Mouse (Mus musculus) MEL (cell line): ENCODE data around the gene Fam241a. TPM values are rescaled to one million over a fixed set of nuclear protein-coding genes. Genes with fewer than 3 reads are reported as not detected.
A peak's percentile ranks its signal among the peaks of the same experiment; 100 is the strongest.

Experiments used
- DNase-seq: peaks from one replicate; pipeline ENCODE4 v3.0.0; 2011; ENCODE audit warnings: low read depth, low spot score
- H3K27ac ChIP-seq: 2 replicates; pipeline ENCODE4 v1.5.1; 2012; ENCODE audit warnings: low read depth, mild to moderate bottlenecking, control low read depth, low read length, moderate library complexity; ENCODE audit not compliant: control insufficient read depth
- H3K27me3 ChIP-seq, 2 experiments: fragments of 150-350 bp in 1 of 2; sonication (generic) in 1 of 2; 2 replicates each; pipeline ENCODE4 v1.6.1; 2012; ENCODE audit warnings: low read length in 2 of 2, mild to moderate bottlenecking in 2 of 2, improper control_type of control experiment in 1 of 2, moderate library complexity in 1 of 2; ENCODE audit not compliant: insufficient read depth in 2 of 2, control insufficient read depth in 1 of 2
- H3K36me3 ChIP-seq, 2 experiments: 2 replicates each; pipeline ENCODE4 v1.6.1; 2012 to 2014; ENCODE audit warnings: low read length in 2 of 2, improper control_type of control experiment in 1 of 2, inconsistent platforms in 1 of 2, mild to moderate bottlenecking in 1 of 2; ENCODE audit not compliant: insufficient read depth in 2 of 2, control insufficient read depth in 1 of 2
- H3K4me1 ChIP-seq, 2 experiments: fragments of 150-350 bp in 1 of 2; sonication (generic) in 1 of 2; 2 replicates each; pipeline ENCODE4 v1.6.1; 2012; ENCODE audit warnings: low read length in 2 of 2, improper control_type of control experiment in 1 of 2, mild to moderate bottlenecking in 1 of 2; ENCODE audit not compliant: insufficient read depth in 2 of 2, control insufficient read depth in 1 of 2
- H3K4me3 ChIP-seq, 2 experiments: fragments of 150-350 bp in 1 of 2; sonication (generic) in 1 of 2; 2 replicates each; pipeline ENCODE4 v1.5.1; 2012; ENCODE audit warnings: low read depth in 2 of 2, low read length in 2 of 2, mild to moderate bottlenecking in 2 of 2, moderate library complexity in 2 of 2, control low read depth in 1 of 2, improper control_type of control experiment in 1 of 2; ENCODE audit not compliant: control insufficient read depth in 1 of 2, insufficient read depth in 1 of 2
- H3K79me2 ChIP-seq: 2 replicates; pipeline ENCODE4 v1.6.1; 2012; ENCODE audit warnings: mild to moderate bottlenecking, low read length, moderate library complexity; ENCODE audit not compliant: control insufficient read depth, poor library complexity, insufficient read depth
- H3K9ac ChIP-seq: 2 replicates; pipeline ENCODE4 v1.6.1; 2012; ENCODE audit warnings: low read depth, mild to moderate bottlenecking, control low read depth, low read length, moderate library complexity; ENCODE audit not compliant: control insufficient read depth, poor library complexity, severe bottlenecking
- H3K9me3 ChIP-seq: fragments of 150-350 bp; sonication (generic); replicated peaks from 2 replicates; pipeline ENCODE4 v1.6.1; 2012; ENCODE audit warnings: mild to moderate bottlenecking, low read length, improper control_type of control experiment, moderate library complexity; ENCODE audit not compliant: insufficient read depth
- BHLHE40 ChIP-seq: IDR thresholded peaks from 2 replicates; pipeline ENCODE4 v1.6.1; 2012; ENCODE audit warnings: low read depth, mild to moderate bottlenecking, inconsistent platforms, low read length, improper control_type of control experiment, borderline replicate concordance
- CHD2 ChIP-seq: IDR thresholded peaks from 2 replicates; pipeline ENCODE4 v1.6.1; 2011; ENCODE audit warnings: low read length, improper control_type of control experiment
- CTCF ChIP-seq, 3 experiments: IDR thresholded peaks in 2 of 3; conservative IDR thresholded peaks in 1 of 3; 2 replicates each; pipeline ENCODE4 v1.5.1; 2011 to 2012; ENCODE audit warnings: low read length in 3 of 3, low read depth in 2 of 3, mild to moderate bottlenecking in 2 of 3, improper control_type of control experiment in 1 of 3, inconsistent platforms in 1 of 3, mixed read lengths in 1 of 3, moderate library complexity in 1 of 3; ENCODE audit not compliant: control insufficient read depth in 1 of 3, insufficient read depth in 1 of 3, poor library complexity in 1 of 3, severe bottlenecking in 1 of 3
- ELF1 ChIP-seq: IDR thresholded peaks from 2 replicates; pipeline ENCODE4 v1.6.1; 2014; ENCODE audit warnings: low read depth, mild to moderate bottlenecking, inconsistent platforms, low read length, improper control_type of control experiment, moderate library complexity
- EP300 ChIP-seq, 2 experiments: IDR thresholded peaks; 2 replicates each; pipeline ENCODE4 v1.6.1; 2011; ENCODE audit warnings: improper control_type of control experiment in 2 of 2, low read length in 2 of 2, low read depth in 1 of 2, mild to moderate bottlenecking in 1 of 2
- ETS1 ChIP-seq: IDR thresholded peaks from 2 replicates; pipeline ENCODE4 v1.6.1; 2012; ENCODE audit warnings: low read depth, mild to moderate bottlenecking, inconsistent platforms, low read length, improper control_type of control experiment, moderate library complexity
- GABPA ChIP-seq: IDR thresholded peaks from 2 replicates; pipeline ENCODE4 v1.6.1; 2012; ENCODE audit warnings: low read depth, mild to moderate bottlenecking, inconsistent platforms, low read length, improper control_type of control experiment, moderate library complexity
- GATA1 ChIP-seq: IDR thresholded peaks from 2 replicates; pipeline ENCODE4 v1.6.1; 2011; ENCODE audit warnings: low read depth, low read length, improper control_type of control experiment
- JUND ChIP-seq: IDR thresholded peaks from 2 replicates; pipeline ENCODE4 v1.6.1; 2011; ENCODE audit warnings: low read depth, mild to moderate bottlenecking, improper control_type of control experiment, low read length
- KAT2A ChIP-seq: conservative IDR thresholded peaks from 2 replicates; pipeline ENCODE4 v1.6.1; 2012; ENCODE audit warnings: low read depth, low read length, improper control_type of control experiment, inconsistent platforms
- MAFK ChIP-seq: IDR thresholded peaks from 2 replicates; pipeline ENCODE4 v1.6.1; 2011; ENCODE audit warnings: low read depth, mild to moderate bottlenecking, low read length, improper control_type of control experiment, borderline replicate concordance
- MAX ChIP-seq: IDR thresholded peaks from 2 replicates; pipeline ENCODE4 v1.6.1; 2011; ENCODE audit warnings: low read length, improper control_type of control experiment
- MAZ ChIP-seq: IDR thresholded peaks from 2 replicates; pipeline ENCODE4 v1.6.1; 2012; ENCODE audit warnings: low read depth, mild to moderate bottlenecking, inconsistent platforms, low read length, improper control_type of control experiment
- MEF2A ChIP-seq: IDR thresholded peaks from 2 replicates; pipeline ENCODE4 v1.6.1; 2014; ENCODE audit warnings: low read depth, mild to moderate bottlenecking, inconsistent platforms, low read length, improper control_type of control experiment; ENCODE audit not compliant: poor library complexity, insufficient replicate concordance, severe bottlenecking; ENCODE audit errors: extremely low read depth
- MXI1 ChIP-seq: IDR thresholded peaks from 2 replicates; pipeline ENCODE4 v1.6.1; 2011; ENCODE audit warnings: mild to moderate bottlenecking, low read depth, low read length, improper control_type of control experiment
- MYB ChIP-seq: IDR thresholded peaks from 2 replicates; pipeline ENCODE4 v1.6.1; 2011; ENCODE audit warnings: mild to moderate bottlenecking, low read depth, low read length, improper control_type of control experiment
- MYC ChIP-seq: IDR thresholded peaks from 2 replicates; pipeline ENCODE4 v1.6.1; 2011; ENCODE audit warnings: low read depth, mild to moderate bottlenecking, low read length, improper control_type of control experiment, moderate library complexity
- NRF1 ChIP-seq: IDR thresholded peaks from 2 replicates; pipeline ENCODE4 v1.6.1; 2014; ENCODE audit warnings: low read depth, mild to moderate bottlenecking, inconsistent platforms, low read length, improper control_type of control experiment, moderate library complexity; ENCODE audit not compliant: poor library complexity, insufficient read depth, severe bottlenecking
- POLR2AphosphoS2 ChIP-seq: IDR thresholded peaks from 2 replicates; pipeline ENCODE4 v1.6.1; 2011; ENCODE audit warnings: low read length, improper control_type of control experiment
- RAD21 ChIP-seq: IDR thresholded peaks from 2 replicates; pipeline ENCODE4 v1.6.1; 2011; ENCODE audit warnings: mild to moderate bottlenecking, low read depth, low read length, improper control_type of control experiment
- RCOR1 ChIP-seq: IDR thresholded peaks from 2 replicates; pipeline ENCODE4 v1.6.1; 2012; ENCODE audit warnings: low read depth, mild to moderate bottlenecking, inconsistent platforms, low read length, improper control_type of control experiment
- SMC3 ChIP-seq: IDR thresholded peaks from 2 replicates; pipeline ENCODE4 v1.6.1; 2011; ENCODE audit warnings: low read depth, low read length, improper control_type of control experiment
- TAL1 ChIP-seq: IDR thresholded peaks from 2 replicates; pipeline ENCODE4 v1.6.1; 2012; ENCODE audit warnings: mild to moderate bottlenecking, inconsistent platforms, low read length, moderate library complexity, mixed read lengths
- TBP ChIP-seq: IDR thresholded peaks from 2 replicates; pipeline ENCODE4 v1.8.0; 2011; ENCODE audit warnings: low read depth, low read length, improper control_type of control experiment
- TCF12 ChIP-seq: IDR thresholded peaks from 2 replicates; pipeline ENCODE4 v1.6.1; 2014; ENCODE audit warnings: low read depth, mild to moderate bottlenecking, inconsistent platforms, low read length, improper control_type of control experiment, moderate library complexity
- UBTF ChIP-seq: IDR thresholded peaks from 2 replicates; pipeline ENCODE4 v1.6.1; 2012; ENCODE audit warnings: low read depth, mild to moderate bottlenecking, inconsistent platforms, low read length, improper control_type of control experiment, moderate library complexity, borderline replicate concordance; ENCODE audit not compliant: insufficient read depth
- USF1 ChIP-seq: IDR thresholded peaks from 2 replicates; pipeline ENCODE4 v1.6.1; 2014; ENCODE audit warnings: low read depth, mild to moderate bottlenecking, inconsistent platforms, low read length, improper control_type of control experiment, moderate library complexity
- USF2 ChIP-seq, 2 experiments: IDR thresholded peaks; 2 replicates each; pipeline ENCODE4 v1.6.1; 2011 to 2012; ENCODE audit warnings: improper control_type of control experiment in 2 of 2, low read length in 2 of 2, borderline replicate concordance in 1 of 2, inconsistent platforms in 1 of 2, low read depth in 1 of 2, mild to moderate bottlenecking in 1 of 2; ENCODE audit not compliant: insufficient read depth in 1 of 2
- ZC3H11A ChIP-seq: IDR thresholded peaks from 2 replicates; pipeline ENCODE4 v1.6.1; 2012; ENCODE audit warnings: low read depth, mild to moderate bottlenecking, inconsistent platforms, low read length, improper control_type of control experiment
- ZMIZ1 ChIP-seq: IDR thresholded peaks from 2 replicates; pipeline ENCODE4 v1.6.1; 2012; ENCODE audit warnings: low read depth, mild to moderate bottlenecking, inconsistent platforms, low read length, improper control_type of control experiment, moderate library complexity
- ZNF384 ChIP-seq: IDR thresholded peaks from 2 replicates; pipeline ENCODE4 v1.6.1; 2012; ENCODE audit warnings: low read depth, mild to moderate bottlenecking, inconsistent platforms, low read length, improper control_type of control experiment
- polyA plus RNA-seq, 2 experiments: library from polyadenylated mRNA; stranded (reverse) in 1 of 2; unstranded in 1 of 2; fragments of >175 nt in 1 of 2; fragments of >200 nt in 1 of 2; gene quantifications; 2 replicates each; pipeline versions ENCODE4 v1.2.1 to v1.2.4; 2012; ENCODE audit warnings: low replicate concordance in 2 of 2, low read depth in 1 of 2; ENCODE audit not compliant: insufficient read length in 2 of 2, insufficient read depth in 1 of 2, missing spikeins in 1 of 2
- total RNA-seq: library from RNA; depleted of rRNA; stranded (reverse); fragments of 300-350 nt; gene quantifications from 2 replicates; pipeline ENCODE4 v1.2.3, GENCODE M21; 2012

The Fam241a gene
- total and polyA plus RNA-seq, 3 experiments, result 30.2 to 32.0 TPM; not detected in 1

DNA sequence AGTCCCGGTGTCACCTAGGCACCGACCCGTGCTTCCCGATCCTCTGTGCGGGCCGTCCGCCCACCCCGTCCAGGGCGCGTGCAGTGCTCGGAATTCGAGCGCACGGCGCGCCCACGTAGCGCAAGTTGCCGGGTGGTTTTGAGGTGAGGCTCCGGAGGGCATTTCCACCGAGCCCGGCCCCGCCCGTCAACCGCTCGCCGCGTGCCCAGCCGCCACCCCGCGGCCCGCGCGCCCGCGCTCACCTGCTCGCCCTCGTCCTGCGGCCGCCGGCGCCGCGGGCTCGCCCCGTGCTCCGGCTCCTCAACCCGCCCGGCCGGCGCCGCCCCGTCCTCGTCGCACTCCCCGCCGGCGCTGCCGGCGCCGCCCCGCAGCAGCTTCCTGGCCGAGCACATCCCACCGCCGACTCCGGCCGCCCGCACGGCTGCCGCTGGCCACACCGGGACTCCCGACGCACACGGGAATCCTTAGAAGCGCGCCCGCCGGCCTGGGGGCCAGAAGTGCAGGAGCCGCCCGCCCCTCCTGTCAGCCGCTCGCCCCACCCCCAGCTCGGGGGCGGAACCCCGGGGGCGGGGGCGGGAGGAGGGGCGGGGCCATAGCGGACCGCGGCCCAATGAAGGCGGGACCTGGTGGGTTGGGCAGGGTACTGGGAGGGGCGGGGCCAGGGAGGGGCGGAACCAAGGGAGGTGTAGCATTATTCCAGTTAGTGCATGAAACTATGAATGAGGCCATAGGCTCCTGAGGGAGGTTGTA, at the start of gene Fam241a (continued):
- TF ChIP-seq ZMIZ1, result no peak
- no peak for TF ChIP-seq RAD21
- TF ChIP-seq POLR2AphosphoS2, result no peak
- TF ChIP-seq SMC3, result no peak

DNA sequence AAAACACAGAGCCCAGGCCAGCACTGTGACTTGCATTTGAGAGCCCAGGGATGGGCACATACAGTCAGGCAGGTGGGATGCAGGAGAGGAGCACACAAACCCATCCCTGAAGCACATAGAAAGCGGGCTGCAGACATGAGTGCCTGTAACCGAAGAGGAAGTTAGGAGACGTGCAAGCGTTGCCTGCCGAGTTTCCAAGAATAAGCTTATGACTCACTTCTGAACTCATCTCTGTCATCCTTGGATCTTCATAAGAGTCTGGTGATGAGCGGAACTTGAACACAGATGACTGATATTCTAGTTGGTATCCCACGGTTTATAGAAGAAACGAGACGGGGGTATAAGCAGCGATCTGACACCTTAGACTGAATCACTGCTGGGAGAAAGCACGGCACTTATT, 36.3 kb upstream of the Fam241a start:
- peak; percentile 91 for DNase-seq
- Histone ChIP-seq H3K36me3 (peaks cover 0 to 19% of the 10 kb centered on the region in 2 experiments; a peak in 2 of 4 replicates), H3K27ac (peak overlapping the region; percentile 31), H3K4me1 (peaks cover 11 to 12% of the 10 kb centered on the region in 2 experiments), H3K9me3 (no peaks in the 10 kb centered on the region), H3K9ac (no peak overlapping the region), H3K79me2 (no peaks in the 10 kb centered on the region), H3K4me3 (peak overlapping the region; percentile 9 to 39; a peak in 2 of 4 replicates), H3K27me3 (no peaks in the 10 kb centered on the region)
- TF ChIP-seq CHD2, result no peak
- no peak for TF ChIP-seq ZC3H11A
- TF ChIP-seq USF2 (IDR thresholded peaks at IDR 0.05; ENCODE audit: borderline replicate concordance in 1 of 2, insufficient read depth in 1 of 2, low read depth in 1 of 2, low read length in 2 of 2), result no peak
- TF ChIP-seq SMC3, result no peak
- TF ChIP-seq GATA1, result no peak
- TF ChIP-seq ZNF384, result no peak
- no peak for TF ChIP-seq POLR2AphosphoS2
- peak; percentile 9; the same call in 1 of the 2 replicates for TF ChIP-seq MAX
- no peak for TF ChIP-seq KAT2A
- no peak for TF ChIP-seq ELF1
- no peak for TF ChIP-seq TBP
- no peak for TF ChIP-seq USF1
- TF ChIP-seq RCOR1, result no peak
- TF ChIP-seq GABPA, result no peak
- no peak for TF ChIP-seq MAZ
- TF ChIP-seq TAL1, result no peak
- no peak for TF ChIP-seq MYB
- no peak for TF ChIP-seq MEF2A
- no peak for TF ChIP-seq ZMIZ1
- TF ChIP-seq UBTF, result no peak
- TF ChIP-seq CTCF (IDR thresholded peaks at IDR 0.05 in 2 of 3, conservative IDR thresholded peaks at IDR 0.05 in 1 of 3; ENCODE audit: control insufficient read depth in 1 of 3, insufficient read depth in 1 of 3, low read depth in 2 of 3, low read length in 3 of 3, poor library complexity in 1 of 3, severe bottlenecking in 1 of 3), result no peak
- peak; percentile 28 to 39; a peak in 3 of 4 replicates for TF ChIP-seq EP300 (IDR thresholded peaks at IDR 0.05; ENCODE audit: low read depth in 1 of 2, low read length in 2 of 2)
- no peak for TF ChIP-seq RAD21
- no peak for TF ChIP-seq MXI1
- TF ChIP-seq TCF12, result no peak
- TF ChIP-seq MAFK, result no peak
- peak; percentile 13; the same call in 1 of the 2 replicates for TF ChIP-seq MYC
- peak; percentile 78; the same call in 1 of the 2 replicates for TF ChIP-seq ETS1
- no peak for TF ChIP-seq NRF1
- TF ChIP-seq BHLHE40, result no peak
- TF ChIP-seq JUND, result 0 out of 2 replicates have a peak, but pooled peaks have one; percentile 74
